Mouse (Mus musculus): ENCODE measurements around the gene Gm27179. TPM values are rescaled to one million over a fixed set of nuclear protein-coding genes. Genes with fewer than 3 reads are reported as not detected.
"Not testable (repeated sequence)": the region's sequence is repeated elsewhere in the genome, so short reads cannot be mapped to it uniquely, and the experiment has no call there.

Gm27179 gene
- polyA plus RNA-seq, 1 experiment from 2014 or later: not detected

- H3K4me2 ChIP-seq (ENCODE audit: low read length); H3K36me3 ChIP-seq (ENCODE audit: control insufficient read depth, insufficient read depth, low read length); H3K27me3 ChIP-seq (ENCODE audit: control insufficient read depth, insufficient read depth, low read length); H3K4me1 ChIP-seq (ENCODE audit: control insufficient read depth in 2 of 2, insufficient read depth in 2 of 2, low read length in 2 of 2); H3K27ac ChIP-seq (replicated peaks in 1 of 2; ENCODE audit: control insufficient read depth in 1 of 2, insufficient read depth in 1 of 2, low read depth in 2 of 2, low read length in 2 of 2); H3K9ac ChIP-seq (ENCODE audit: low read length); H3K4me3 ChIP-seq (ENCODE audit: control insufficient read depth in 1 of 2, insufficient read depth in 1 of 2, low read depth in 1 of 2, low read length in 2 of 2); H3K9me3 ChIP-seq (ENCODE audit: control insufficient read depth, low read length); ATAC-seq (ENCODE audit: insufficient number of reproducible peaks, insufficient read depth, low FRiP score, low read depth): not testable (repeated sequence)
- no CpG with 5 or more reads among the region's 5 CpGs for WGBS
Measured at GRCm38 (mm10) chr14:69540113-69540512, 27.8 kb upstream of the Gm27179 start.

- H3K4me2 ChIP-seq (ENCODE audit: low read length); ATAC-seq (ENCODE audit: insufficient number of reproducible peaks, insufficient read depth, low FRiP score, low read depth); H3K36me3 ChIP-seq (ENCODE audit: control insufficient read depth, insufficient read depth, low read length); H3K9me3 ChIP-seq (ENCODE audit: control insufficient read depth, low read length); H3K27ac ChIP-seq (replicated peaks in 1 of 2; ENCODE audit: control insufficient read depth in 1 of 2, insufficient read depth in 1 of 2, low read depth in 2 of 2, low read length in 2 of 2); H3K9ac ChIP-seq (ENCODE audit: low read length); H3K27me3 ChIP-seq (ENCODE audit: control insufficient read depth, insufficient read depth, low read length); H3K4me1 ChIP-seq (ENCODE audit: control insufficient read depth in 2 of 2, insufficient read depth in 2 of 2, low read length in 2 of 2); H3K4me3 ChIP-seq (ENCODE audit: control insufficient read depth in 1 of 2, insufficient read depth in 1 of 2, low read depth in 1 of 2, low read length in 2 of 2): not testable (repeated sequence)
- WGBS: no CpG with 5 or more reads among the region's 7 CpGs
Measured at GRCm38 (mm10) chr14:69536539-69536938, 24.2 kb upstream of the Gm27179 start.

GRCm38 (mm10) chr14:69526202-69526601 lies 13.9 kb upstream of the Gm27179 start:
- not testable (repeated sequence) for H3K4me2 ChIP-seq (ENCODE audit: low read length); H3K4me3 ChIP-seq (ENCODE audit: control insufficient read depth in 1 of 2, insufficient read depth in 1 of 2, low read depth in 1 of 2, low read length in 2 of 2); H3K9me3 ChIP-seq (ENCODE audit: control insufficient read depth, low read length); H3K9ac ChIP-seq (ENCODE audit: low read length); H3K27me3 ChIP-seq (ENCODE audit: control insufficient read depth, insufficient read depth, low read length); H3K27ac ChIP-seq (replicated peaks in 1 of 2; ENCODE audit: control insufficient read depth in 1 of 2, insufficient read depth in 1 of 2, low read depth in 2 of 2, low read length in 2 of 2); H3K4me1 ChIP-seq (ENCODE audit: control insufficient read depth in 2 of 2, insufficient read depth in 2 of 2, low read length in 2 of 2); ATAC-seq (ENCODE audit: insufficient number of reproducible peaks, insufficient read depth, low FRiP score, low read depth); H3K36me3 ChIP-seq (ENCODE audit: control insufficient read depth, insufficient read depth, low read length)
- WGBS: no CpG with 5 or more reads among the region's 1 CpGs

GRCm38 (mm10) chr14:69523001-69523400 lies 10.7 kb upstream of the Gm27179 start:
- not testable (repeated sequence) for H3K4me3 ChIP-seq (ENCODE audit: control insufficient read depth in 1 of 2, insufficient read depth in 1 of 2, low read depth in 1 of 2, low read length in 2 of 2); H3K9ac ChIP-seq (ENCODE audit: low read length); H3K27me3 ChIP-seq (ENCODE audit: control insufficient read depth, insufficient read depth, low read length); ATAC-seq (ENCODE audit: insufficient number of reproducible peaks, insufficient read depth, low FRiP score, low read depth); H3K9me3 ChIP-seq (ENCODE audit: control insufficient read depth, low read length); H3K27ac ChIP-seq (replicated peaks in 1 of 2; ENCODE audit: control insufficient read depth in 1 of 2, insufficient read depth in 1 of 2, low read depth in 2 of 2, low read length in 2 of 2); H3K36me3 ChIP-seq (ENCODE audit: control insufficient read depth, insufficient read depth, low read length); H3K4me1 ChIP-seq (ENCODE audit: control insufficient read depth in 2 of 2, insufficient read depth in 2 of 2, low read length in 2 of 2); H3K4me2 ChIP-seq (ENCODE audit: low read length)
- no CpG with 5 or more reads among the region's 1 CpGs for WGBS

- H3K27me3 ChIP-seq (ENCODE audit: control insufficient read depth, insufficient read depth, low read length); H3K4me3 ChIP-seq (ENCODE audit: control insufficient read depth in 1 of 2, insufficient read depth in 1 of 2, low read depth in 1 of 2, low read length in 2 of 2); H3K36me3 ChIP-seq (ENCODE audit: control insufficient read depth, insufficient read depth, low read length); H3K9me3 ChIP-seq (ENCODE audit: control insufficient read depth, low read length); H3K9ac ChIP-seq (ENCODE audit: low read length); H3K27ac ChIP-seq (replicated peaks in 1 of 2; ENCODE audit: control insufficient read depth in 1 of 2, insufficient read depth in 1 of 2, low read depth in 2 of 2, low read length in 2 of 2); ATAC-seq (ENCODE audit: insufficient number of reproducible peaks, insufficient read depth, low FRiP score, low read depth); H3K4me1 ChIP-seq (ENCODE audit: control insufficient read depth in 2 of 2, insufficient read depth in 2 of 2, low read length in 2 of 2); H3K4me2 ChIP-seq (ENCODE audit: low read length): not testable (repeated sequence)
- WGBS: no CpG with 5 or more reads among the region's 2 CpGs
Measured at GRCm38 (mm10) chr14:69520810-69521209, 8.5 kb upstream of the Gm27179 start.

GRCm38 (mm10) chr14:69507000-69507399 lies 5.3 kb downstream of the Gm27179 start:
- not testable (repeated sequence) for H3K27me3 ChIP-seq (ENCODE audit: control insufficient read depth, insufficient read depth, low read length); H3K4me1 ChIP-seq (ENCODE audit: control insufficient read depth in 2 of 2, insufficient read depth in 2 of 2, low read length in 2 of 2); H3K4me3 ChIP-seq (ENCODE audit: control insufficient read depth in 1 of 2, insufficient read depth in 1 of 2, low read depth in 1 of 2, low read length in 2 of 2); H3K9ac ChIP-seq (ENCODE audit: low read length); H3K9me3 ChIP-seq (ENCODE audit: control insufficient read depth, low read length); H3K36me3 ChIP-seq (ENCODE audit: control insufficient read depth, insufficient read depth, low read length); H3K27ac ChIP-seq (replicated peaks in 1 of 2; ENCODE audit: control insufficient read depth in 1 of 2, insufficient read depth in 1 of 2, low read depth in 2 of 2, low read length in 2 of 2); ATAC-seq (ENCODE audit: insufficient number of reproducible peaks, insufficient read depth, low FRiP score, low read depth); H3K4me2 ChIP-seq (ENCODE audit: low read length)
- WGBS: no CpG with 5 or more reads among the region's 1 CpGs

GRCm38 (mm10) chr14:69503174-69503573 lies 9.2 kb downstream of the Gm27179 start, which contains the start of gene Gm16867:
Gene Gm16867 (minus strand): TSS chr14:69503362.
- H3K27me3 ChIP-seq (ENCODE audit: control insufficient read depth, insufficient read depth, low read length); H3K4me3 ChIP-seq (ENCODE audit: control insufficient read depth in 1 of 2, insufficient read depth in 1 of 2, low read depth in 1 of 2, low read length in 2 of 2); H3K36me3 ChIP-seq (ENCODE audit: control insufficient read depth, insufficient read depth, low read length); H3K4me2 ChIP-seq (ENCODE audit: low read length); H3K27ac ChIP-seq (replicated peaks in 1 of 2; ENCODE audit: control insufficient read depth in 1 of 2, insufficient read depth in 1 of 2, low read depth in 2 of 2, low read length in 2 of 2); H3K9ac ChIP-seq (ENCODE audit: low read length); H3K9me3 ChIP-seq (ENCODE audit: control insufficient read depth, low read length); H3K4me1 ChIP-seq (ENCODE audit: control insufficient read depth in 2 of 2, insufficient read depth in 2 of 2, low read length in 2 of 2): not testable (repeated sequence)
- WGBS: no CpG with 5 or more reads among the region's 29 CpGs
- ATAC-seq (ENCODE audit: insufficient number of reproducible peaks, insufficient read depth, low FRiP score, low read depth): peak; percentile 96

- WGBS: no CpG with 5 or more reads among the region's 73 CpGs
- not testable (repeated sequence) for H3K4me1 ChIP-seq (ENCODE audit: control insufficient read depth in 2 of 2, insufficient read depth in 2 of 2, low read length in 2 of 2); H3K36me3 ChIP-seq (ENCODE audit: control insufficient read depth, insufficient read depth, low read length); H3K4me2 ChIP-seq (ENCODE audit: low read length); H3K4me3 ChIP-seq (ENCODE audit: control insufficient read depth in 1 of 2, insufficient read depth in 1 of 2, low read depth in 1 of 2, low read length in 2 of 2); H3K27me3 ChIP-seq (ENCODE audit: control insufficient read depth, insufficient read depth, low read length); H3K9ac ChIP-seq (ENCODE audit: low read length); H3K27ac ChIP-seq (replicated peaks in 1 of 2; ENCODE audit: control insufficient read depth in 1 of 2, insufficient read depth in 1 of 2, low read depth in 2 of 2, low read length in 2 of 2); H3K9me3 ChIP-seq (ENCODE audit: control insufficient read depth, low read length)
- peak; percentile 41 for ATAC-seq (ENCODE audit: insufficient number of reproducible peaks, insufficient read depth, low FRiP score, low read depth)
Measured at GRCm38 (mm10) chr14:69502440-69503150, 9.8 kb downstream of the Gm27179 start.

Data from heart, embryonic 14.5 days (tissue).